Mouse (Mus musculus) hindbrain, embryonic 14.5 days (tissue): ENCODE measurements around the gene Syna. TPM values are rescaled to one million over a fixed set of nuclear protein-coding genes. Genes with fewer than 3 reads are reported as not detected.

Source experiments
- ATAC-seq: fragments of 200-750 bp; cut with Nextera tagmentation; 2 replicates; pipeline ENCODE4 v1.8.0; 2017; ENCODE audit warnings: moderate number of reproducible peaks, mild to moderate bottlenecking, moderate TSS enrichment, moderate library complexity; ENCODE audit not compliant: low FRiP score
- DNase-seq: peaks from one replicate; pipeline ENCODE4 v3.0.0-alpha.2; 2015; ENCODE audit warnings: low spot score
- H3K27ac ChIP-seq: fragments of 300-500 bp; sonication (generic); 2 replicates; pipeline ENCODE4 v1.5.1; 2014; ENCODE audit warnings: mild to moderate bottlenecking, moderate library complexity
- H3K27me3 ChIP-seq: fragments of 300-500 bp; sonication (generic); 2 replicates; pipeline ENCODE4 v1.6.1; 2014; ENCODE audit warnings: mild to moderate bottlenecking, low read length, mixed read lengths; ENCODE audit not compliant: control insufficient read depth, insufficient read depth
- H3K36me3 ChIP-seq: fragments of 300-500 bp; sonication (generic); replicated peaks from 2 replicates; pipeline ENCODE4 v1.6.1; 2014; ENCODE audit not compliant: control insufficient read depth, insufficient read depth
- H3K4me1 ChIP-seq: fragments of 300-500 bp; sonication (generic); replicated peaks from 2 replicates; pipeline ENCODE4 v1.6.1; 2014; ENCODE audit warnings: antibody characterized with exemption, low read length, mixed read lengths; ENCODE audit not compliant: control insufficient read depth, insufficient read depth
- H3K4me2 ChIP-seq: fragments of 300-500 bp; sonication (generic); replicated peaks from 2 replicates; pipeline ENCODE4 v1.6.1; 2014; ENCODE audit warnings: mild to moderate bottlenecking, moderate library complexity
- H3K4me3 ChIP-seq: fragments of 300-500 bp; sonication (generic); replicated peaks from 2 replicates; pipeline ENCODE4 v1.5.1; 2014; ENCODE audit warnings: mild to moderate bottlenecking, low read length
- H3K9ac ChIP-seq: fragments of 300-500 bp; sonication (generic); 2 replicates; pipeline ENCODE4 v1.6.1; 2014
- H3K9me3 ChIP-seq: fragments of 300-500 bp; sonication (generic); 2 replicates; pipeline ENCODE4 v1.6.1; 2016; ENCODE audit warnings: low read length; ENCODE audit not compliant: control insufficient read depth
- WGBS: fragments of 180-500 bp; shearing (Covaris S2); extraction: QIAGEN DNeasy Blood & Tissue Kit; methylation state at CpG from one replicate; pipeline ENCODE4 v1.1.7; 2014; 5-methylcytosine and 5-hydroxymethylcytosine counted together
- polyA plus RNA-seq: library from polyadenylated mRNA; unstranded; fragments of >200 nt; fragmentation: Nextera tagmentation; extraction: Ambion mirVana; gene quantifications from 2 replicates; pipeline ENCODE4 v1.2.1, GENCODE M21; 2014

Syna gene
- polyA plus RNA-seq, 1 experiment from 2014 or later, result 0.25 TPM

DNA sequence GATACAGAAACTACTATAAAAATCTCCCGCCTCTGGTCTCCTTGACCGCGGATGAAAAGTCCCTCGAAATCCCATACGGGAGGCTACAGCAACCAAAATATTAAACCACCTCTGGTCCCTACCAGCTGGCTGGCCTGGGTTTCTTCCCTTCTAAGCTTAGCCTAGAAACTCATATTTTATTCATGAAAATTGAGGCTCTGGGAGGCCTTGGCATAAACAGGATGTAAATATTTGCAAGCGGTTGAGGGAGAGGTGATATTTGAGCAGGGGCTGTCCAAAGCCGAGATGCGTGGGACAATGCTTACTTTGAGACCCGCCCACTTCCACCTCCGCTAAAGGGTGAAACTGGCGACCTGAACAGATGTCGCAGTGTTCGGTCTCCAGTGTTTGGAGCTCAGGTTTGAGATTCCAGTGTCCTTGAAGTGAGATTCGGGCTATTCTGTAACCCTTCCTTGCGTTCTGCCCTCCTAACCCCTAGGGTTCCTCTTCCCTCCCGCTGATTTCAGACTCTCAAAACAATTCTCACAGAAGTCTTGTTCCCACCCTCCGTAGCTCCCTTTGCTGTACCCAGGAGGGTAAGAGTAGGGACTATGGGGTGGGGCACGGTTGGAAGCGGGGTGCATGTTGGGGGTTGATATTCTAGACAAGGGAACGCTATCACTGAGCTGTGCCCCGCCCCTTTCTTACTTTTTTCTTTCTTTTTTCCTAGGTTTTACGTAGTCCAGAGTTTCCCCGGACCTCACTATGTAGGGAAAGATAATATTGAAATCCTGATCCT is 11.9 kb upstream of the Syna start:
- Histone ChIP-seq H3K27me3 (no peaks in the 10 kb centered on the region), H3K4me3 (peak overlapping the region; percentile 50), H3K9ac (peak overlapping the region; percentile 72), H3K9me3 (no peaks in the 10 kb centered on the region), H3K27ac (peak overlapping the region; percentile 82), H3K4me1 (peaks cover 8% of the 10 kb centered on the region), H3K36me3 (no peaks in the 10 kb centered on the region), H3K4me2 (peak overlapping the region; percentile 94)
- ATAC-seq, result peak; percentile 66; the same call in 1 of the 2 replicates
- DNase-seq, result peak; percentile 83
- 2% methylated on average over 23 of the region's 23 CpGs for WGBS

- no peak overlapping the region for H3K4me3 ChIP-seq
- no peaks in the 10 kb centered on the region for H3K27me3 ChIP-seq
- WGBS, result 59% methylated on average over 8 of the region's 8 CpGs
- ATAC-seq (no peak), DNase-seq (no peak)
- H3K9me3 ChIP-seq, result no peaks in the 10 kb centered on the region
- H3K4me1 ChIP-seq, result peaks cover 8% of the 10 kb centered on the region
- H3K27ac ChIP-seq, result no peak overlapping the region
- H3K9ac ChIP-seq, result no peak overlapping the region
- H3K4me2 ChIP-seq, result no peak overlapping the region
- H3K36me3 ChIP-seq, result no peaks in the 10 kb centered on the region
These were observed 9.1 kb upstream of the Syna start for GRCm38 (mm10) chr5:134568964-134569491.

DNA sequence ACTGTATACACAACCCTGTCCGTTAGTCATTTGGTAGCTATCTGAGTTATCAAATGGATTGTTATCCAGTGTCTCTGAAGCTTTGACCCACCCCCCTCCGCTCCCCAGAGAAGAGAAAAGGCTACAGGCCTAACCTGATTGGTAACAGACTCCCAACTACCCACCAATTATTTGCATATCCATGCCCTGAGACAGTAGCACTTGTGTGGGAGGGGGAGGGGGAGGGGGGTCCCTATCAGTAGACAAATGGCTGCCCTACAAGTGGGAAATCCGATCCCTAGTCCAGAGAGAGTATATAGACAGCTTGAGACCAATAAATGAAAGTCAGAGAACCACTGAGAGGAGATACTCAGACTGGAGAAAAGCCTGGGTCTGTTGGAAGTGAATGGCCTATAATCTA is 8.1 kb upstream of the Syna start:
- ATAC-seq, result no peak
- H3K9me3 ChIP-seq, result no peaks in the 10 kb centered on the region
- no peak overlapping the region for H3K4me2 ChIP-seq
- H3K9ac ChIP-seq, result no peak overlapping the region
- no peak overlapping the region for H3K4me3 ChIP-seq
- no peak overlapping the region for H3K27ac ChIP-seq
- 63% methylated on average over 3 of the region's 3 CpGs for WGBS
- DNase-seq, result no peak
- peaks cover 8% of the 10 kb centered on the region for H3K4me1 ChIP-seq
- no peaks in the 10 kb centered on the region for H3K36me3 ChIP-seq
- H3K27me3 ChIP-seq, result no peaks in the 10 kb centered on the region

- Histone ChIP-seq H3K9ac (no peak overlapping the region), H3K36me3 (no peaks in the 10 kb centered on the region), H3K27ac (no peak overlapping the region), H3K4me2 (no peak overlapping the region), H3K9me3 (no peaks in the 10 kb centered on the region), H3K4me3 (no peak overlapping the region), H3K4me1 (peaks cover 4% of the 10 kb centered on the region), H3K27me3 (no peaks in the 10 kb centered on the region)
- ATAC-seq (no peak), DNase-seq (no peak)
- 91% methylated on average over 4 of the region's 4 CpGs for WGBS
These were observed 7.5 kb upstream of the Syna start for GRCm38 (mm10) chr5:134567445-134567844.

- H3K27me3 ChIP-seq, result no peaks in the 10 kb centered on the region
- H3K36me3 ChIP-seq, result no peaks in the 10 kb centered on the region
- H3K4me2 ChIP-seq, result no peak overlapping the region
- no peak overlapping the region for H3K9ac ChIP-seq
- H3K4me3 ChIP-seq, result no peak overlapping the region
- ATAC-seq (no peak), DNase-seq (no peak)
- H3K4me1 ChIP-seq, result no peaks in the 10 kb centered on the region
- H3K9me3 ChIP-seq, result no peaks in the 10 kb centered on the region
- WGBS, result 92% methylated on average over 6 of the region's 6 CpGs
- no peak overlapping the region for H3K27ac ChIP-seq
These were observed 5.7 kb upstream of the Syna start for GRCm38 (mm10) chr5:134565696-134566095.

- Histone ChIP-seq H3K4me1 (no peaks in the 10 kb centered on the region), H3K4me2 (no peak overlapping the region), H3K27me3 (no peaks in the 10 kb centered on the region), H3K36me3 (no peaks in the 10 kb centered on the region), H3K9me3 (no peaks in the 10 kb centered on the region), H3K9ac (no peak overlapping the region), H3K27ac (no peak overlapping the region), H3K4me3 (no peak overlapping the region)
- no peak for ATAC-seq
- 100% methylated on average over 2 of the region's 2 CpGs for WGBS
- DNase-seq, result no peak
These were observed 4.3 kb upstream of the Syna start for GRCm38 (mm10) chr5:134564272-134564671.

- 83% methylated on average over 16 of the region's 16 CpGs for WGBS
These were observed 640 bp upstream of the Syna start for GRCm38 (mm10) chr5:134560450-134561171.

DNA sequence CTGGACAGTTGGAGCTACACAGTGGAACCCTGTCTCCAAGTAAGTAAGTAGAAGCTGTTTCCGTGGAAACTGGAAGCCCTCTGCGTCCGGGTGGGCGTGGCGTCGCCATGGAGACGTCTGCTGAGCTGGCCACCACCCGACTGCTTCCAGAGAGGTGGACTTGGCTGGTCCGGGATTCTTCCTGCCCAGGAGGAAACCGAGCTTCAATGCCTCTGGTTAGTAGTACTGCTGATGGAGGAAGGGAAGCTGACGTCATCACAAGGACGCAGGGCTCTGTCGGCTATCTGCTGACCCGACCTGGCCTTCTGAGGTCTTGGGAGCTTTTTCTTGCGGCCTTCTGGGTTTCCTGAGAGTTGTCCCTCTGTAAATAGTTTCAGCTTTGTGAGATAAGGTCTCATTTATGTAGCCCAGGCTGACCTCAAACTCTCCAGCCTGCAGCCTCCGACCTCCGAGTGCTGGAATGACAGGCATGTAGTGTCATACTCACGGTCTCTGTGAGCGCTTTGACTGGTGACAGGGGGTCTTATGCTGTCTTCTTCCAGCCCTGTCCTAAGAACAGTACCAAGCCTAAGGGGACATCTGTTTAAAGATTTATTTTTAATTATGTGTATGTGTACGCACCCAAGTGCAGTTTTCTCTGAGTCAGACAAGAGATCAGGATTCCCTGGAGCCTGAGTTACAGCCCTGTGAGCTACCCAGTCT is 4.4 kb downstream of the Syna start:
- WGBS, result 13% methylated on average over 20 of the region's 20 CpGs

More at GRCm38 (mm10) chr5:134560450-134561171, 640 bp upstream of the Syna start:
- Histone ChIP-seq H3K27ac (no peak overlapping the region), H3K4me3 (no peak overlapping the region), H3K9ac (no peak overlapping the region), H3K9me3 (no peaks in the 10 kb centered on the region), H3K4me2 (no peak overlapping the region), H3K27me3 (no peaks in the 10 kb centered on the region), H3K4me1 (peaks cover 4% of the 10 kb centered on the region), H3K36me3 (no peaks in the 10 kb centered on the region)
- ATAC-seq (no peak), DNase-seq (no peak)

More for the DNA sequence above, 4.4 kb downstream of the Syna start:
- DNase-seq, result peak; percentile 66
- Histone ChIP-seq H3K4me3 (no peak overlapping the region; the same call in 1 of the 2 replicates), H3K9ac (peak overlapping the region; percentile 20; the same call in 1 of the 2 replicates), H3K9me3 (no peaks in the 10 kb centered on the region), H3K27me3 (no peaks in the 10 kb centered on the region), H3K36me3 (no peaks in the 10 kb centered on the region), H3K4me2 (peak overlapping the region; percentile 37), H3K27ac (no peak overlapping the region), H3K4me1 (peaks cover 16% of the 10 kb centered on the region)
- no peak for ATAC-seq
